Mouse (Mus musculus): ENCODE data around the gene Inpp4b.
"Not testable (repeated sequence)": the region's sequence is repeated elsewhere in the genome, so short reads cannot be mapped to it uniquely, and the experiment has no call there.

The Inpp4b gene

DNA sequence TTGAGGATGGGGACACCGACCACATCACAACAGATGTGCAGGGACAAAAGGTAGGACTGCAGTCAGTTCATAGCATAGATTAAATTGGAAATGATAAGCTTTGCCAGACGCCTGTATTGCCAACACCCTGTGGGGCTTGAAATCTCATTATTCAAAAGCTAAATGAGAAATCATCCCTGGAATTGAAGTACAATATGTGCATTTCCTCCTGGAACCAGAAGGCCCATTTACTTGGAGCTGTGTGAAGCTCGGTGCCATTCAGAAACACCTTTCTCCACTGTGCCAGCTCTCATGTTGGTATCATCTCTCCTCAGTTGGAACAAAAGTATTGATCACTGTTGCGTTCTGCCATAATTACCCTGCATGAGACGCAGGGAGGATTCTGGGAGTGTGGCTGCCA, 541.8 kb downstream of the Inpp4b start:
- in situ Hi-C loops (cut with MboI, MseI) = no loop called here

DNA sequence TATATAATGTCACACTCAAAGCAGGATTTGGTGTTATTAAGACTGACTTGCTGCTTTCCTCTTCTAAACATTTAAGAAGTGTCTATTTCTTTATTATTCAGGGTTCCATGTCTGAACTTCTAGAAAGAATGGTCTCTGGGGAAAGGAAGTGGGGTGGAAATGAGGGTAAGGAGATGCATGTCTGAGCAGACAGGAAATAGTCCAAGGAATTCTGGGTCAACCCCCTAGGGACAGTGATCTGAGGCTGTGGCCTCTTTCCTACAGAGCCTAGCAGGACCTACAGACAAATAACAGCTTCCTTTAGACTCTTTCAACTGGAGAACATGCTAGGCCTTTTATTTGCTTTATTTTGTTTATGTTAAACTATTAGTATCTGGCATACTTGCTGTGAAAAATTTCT, 546.5 kb downstream of the Inpp4b start:
- in situ Hi-C loops (cut with MboI, MseI) = no loop called here

DNA sequence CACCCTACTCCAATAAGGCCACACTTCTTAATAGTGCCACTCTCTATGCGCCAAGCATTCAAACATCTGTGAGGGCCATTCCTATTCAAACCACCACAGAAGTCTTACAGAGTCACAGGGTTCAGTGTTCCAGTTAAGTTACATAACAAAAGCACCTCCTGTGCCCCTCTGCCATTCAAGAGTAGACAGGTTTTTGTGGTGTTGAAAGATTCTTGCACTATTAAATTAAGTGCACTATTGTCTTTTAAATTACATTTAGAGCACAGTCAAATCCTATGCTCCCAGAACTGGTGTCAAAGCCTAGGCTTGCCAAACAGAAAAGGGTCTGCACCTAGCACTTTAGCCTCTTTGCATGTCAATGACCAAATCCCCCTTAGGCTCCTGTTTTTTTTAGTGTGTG, 550.9 kb downstream of the Inpp4b start:
- in situ Hi-C loops (cut with MboI, MseI) = no loop called here

DNA sequence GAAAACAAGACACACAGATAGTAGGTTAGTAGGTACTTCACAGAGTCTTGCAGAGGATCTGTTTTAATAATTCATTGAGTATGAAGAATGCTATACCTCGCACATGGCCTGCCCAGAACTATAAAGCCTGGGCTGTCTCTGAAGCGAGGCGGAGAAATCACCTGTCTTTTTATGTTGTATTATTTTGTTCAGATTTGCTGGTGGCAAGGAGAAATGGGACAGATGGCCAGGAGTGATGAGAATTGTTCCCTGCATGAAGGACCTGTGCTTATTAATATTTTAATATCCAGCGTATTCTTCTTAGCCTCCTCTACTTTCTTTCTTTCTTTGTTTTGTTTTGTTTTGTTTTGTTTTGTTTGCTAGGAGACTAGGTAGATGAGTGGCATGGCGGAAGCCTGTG, 604.5 kb downstream of the Inpp4b start:
- in situ Hi-C loops (cut with MboI, MseI) = loop anchor here (10.0 kb wide), 1 partner anchor 1228 kb away; no protein-coding TSS in a partner anchor

DNA sequence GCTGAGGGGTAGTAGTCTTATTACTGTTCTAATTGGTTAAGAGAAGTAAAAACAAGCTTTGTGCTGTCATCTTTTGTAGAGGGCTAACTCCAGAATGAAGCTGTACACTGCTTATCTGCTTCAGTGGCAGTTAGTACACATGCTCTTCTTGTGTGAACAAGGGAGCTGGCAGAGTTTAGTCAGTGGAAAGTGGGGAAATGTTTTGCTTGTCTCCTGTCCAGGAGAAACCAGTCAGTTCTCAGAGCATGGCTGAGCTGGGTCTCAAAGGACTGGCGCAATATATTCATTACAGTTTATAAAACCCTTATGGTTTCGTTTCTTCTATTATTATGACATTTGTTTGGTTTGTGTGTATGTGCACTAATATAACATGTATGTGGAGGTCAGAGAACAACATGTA, 610.7 kb downstream of the Inpp4b start:
- in situ Hi-C loops (cut with MboI, MseI) = no loop called here

DNA sequence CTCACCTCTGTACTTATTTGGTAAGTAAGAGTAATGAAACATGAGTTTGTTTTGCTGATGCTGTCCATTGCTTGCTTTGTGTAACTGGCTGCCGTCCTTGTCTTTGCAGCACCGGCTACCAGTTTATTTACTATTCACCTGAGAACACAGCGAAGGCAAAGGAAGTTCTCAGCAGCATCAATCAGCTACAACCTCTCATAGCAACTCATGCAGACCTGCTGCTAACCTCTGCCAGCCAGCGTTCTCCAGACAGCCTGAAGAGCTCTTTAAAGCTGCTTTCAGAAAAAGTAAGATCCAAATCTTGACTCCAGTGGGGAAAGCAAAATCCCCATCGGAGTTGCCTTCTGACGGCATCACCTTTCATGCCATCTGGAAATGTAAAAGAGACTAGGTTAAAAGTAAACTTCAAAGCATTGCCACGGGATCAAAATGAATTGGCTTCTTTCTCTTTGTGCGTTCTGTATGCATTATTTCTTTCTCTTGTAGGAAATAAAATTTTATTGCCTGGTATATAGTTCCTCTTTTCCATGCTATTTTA, 642.8 kb downstream of the Inpp4b start:
- in situ Hi-C loops (cut with MboI, MseI) = no loop called here

DNA sequence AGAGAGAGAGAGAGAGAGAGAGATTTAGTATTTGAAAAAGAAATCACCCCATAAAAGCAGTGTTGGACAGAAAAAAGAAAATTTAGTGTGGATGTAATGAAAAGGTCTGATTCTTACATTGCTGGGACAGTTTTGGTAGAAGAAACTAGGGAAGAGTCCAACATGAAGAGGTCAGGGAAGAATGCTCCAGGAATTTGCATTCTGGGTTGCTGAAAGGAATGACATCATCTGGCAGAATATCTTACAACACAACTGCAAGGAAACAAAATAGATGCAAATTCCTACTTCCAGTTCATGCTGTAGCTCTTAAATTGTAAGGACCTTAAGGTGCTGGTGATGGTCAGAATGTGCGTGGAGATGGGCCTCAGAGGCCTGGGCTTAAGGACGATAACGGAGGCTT, 650.6 kb downstream of the Inpp4b start:
- in situ Hi-C loops (cut with MboI, MseI) = no loop called here

DNA sequence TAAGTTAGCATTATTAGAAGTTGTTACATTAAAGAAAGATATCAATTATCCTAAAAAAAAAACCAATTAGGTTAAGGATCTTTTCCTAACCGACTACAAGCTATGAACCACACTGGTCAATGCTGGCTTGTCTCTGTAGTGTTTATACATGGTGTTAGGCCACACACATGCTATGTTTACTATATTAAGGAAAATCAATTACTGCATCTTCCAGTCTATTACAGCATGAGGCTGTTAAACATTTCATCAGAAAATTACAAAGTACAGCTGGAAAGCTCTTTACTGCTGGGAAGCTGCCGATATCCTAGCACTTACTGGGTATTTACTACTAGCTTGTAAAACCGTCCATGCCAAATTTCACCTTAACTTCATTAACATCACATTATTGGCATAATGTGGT, 653.9 kb downstream of the Inpp4b start:
- in situ Hi-C loops (cut with MboI, MseI) = no loop called here

DNA sequence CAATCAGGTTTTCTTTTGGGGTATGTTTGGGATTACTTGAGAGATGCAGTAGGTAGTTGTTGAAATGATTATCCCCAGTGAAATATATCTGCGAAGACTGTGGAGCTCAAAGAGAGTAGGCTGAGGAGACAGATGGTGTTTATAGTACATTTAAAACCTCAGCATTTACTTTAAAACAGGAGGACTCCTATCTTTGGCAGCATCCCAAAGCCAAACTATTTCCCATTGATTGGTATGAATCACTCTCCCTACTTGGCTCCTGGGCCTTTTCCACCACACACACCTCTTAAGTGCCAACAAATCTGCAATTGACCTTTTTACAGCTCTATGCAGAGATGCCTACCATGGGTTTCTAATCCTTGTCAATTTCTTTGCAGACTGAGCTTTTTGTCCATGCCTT, 654.5 kb downstream of the Inpp4b start:
- in situ Hi-C loops (cut with MboI, MseI) = no loop called here

DNA sequence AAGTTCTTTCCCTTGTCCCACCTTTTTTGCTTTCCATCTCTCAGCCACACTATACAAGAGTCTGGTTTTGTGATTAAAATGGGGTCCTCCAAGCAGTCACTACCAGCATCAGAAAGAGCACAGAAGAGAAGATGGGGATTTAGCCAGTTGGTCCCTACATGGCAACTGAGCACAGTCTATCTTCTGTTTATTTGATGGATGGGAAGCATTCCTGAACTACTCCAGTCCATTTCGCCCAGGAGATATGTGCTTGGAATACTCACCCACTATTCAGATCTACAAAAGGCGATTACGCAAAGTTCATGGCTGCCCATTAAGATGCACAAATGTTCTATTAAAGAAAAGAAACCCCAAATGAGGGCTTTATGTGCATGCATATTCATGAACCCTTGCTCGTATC, 661.8 kb downstream of the Inpp4b start:
- in situ Hi-C loops (cut with MboI, MseI) = no loop called here

DNA sequence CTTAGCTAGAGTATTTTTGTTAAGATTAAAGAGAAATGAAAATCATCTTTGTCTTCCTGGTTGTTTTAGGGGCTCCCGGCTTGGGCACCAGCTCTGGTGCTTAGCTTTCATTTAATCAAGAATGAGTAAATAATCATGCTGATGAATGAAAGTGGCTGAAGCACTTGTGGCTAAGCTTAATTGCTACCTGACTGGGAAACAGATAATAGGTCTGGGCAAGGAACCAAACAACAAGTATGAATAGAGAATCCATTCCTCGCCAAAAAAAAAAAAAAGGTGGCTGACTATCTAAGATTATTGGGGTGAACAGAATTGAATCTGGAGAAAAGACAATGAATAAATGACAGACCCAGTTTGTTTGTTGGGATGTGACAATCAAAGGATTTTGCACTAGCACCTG, 663.1 kb downstream of the Inpp4b start:
- in situ Hi-C loops (cut with MboI, MseI) = no loop called here

DNA sequence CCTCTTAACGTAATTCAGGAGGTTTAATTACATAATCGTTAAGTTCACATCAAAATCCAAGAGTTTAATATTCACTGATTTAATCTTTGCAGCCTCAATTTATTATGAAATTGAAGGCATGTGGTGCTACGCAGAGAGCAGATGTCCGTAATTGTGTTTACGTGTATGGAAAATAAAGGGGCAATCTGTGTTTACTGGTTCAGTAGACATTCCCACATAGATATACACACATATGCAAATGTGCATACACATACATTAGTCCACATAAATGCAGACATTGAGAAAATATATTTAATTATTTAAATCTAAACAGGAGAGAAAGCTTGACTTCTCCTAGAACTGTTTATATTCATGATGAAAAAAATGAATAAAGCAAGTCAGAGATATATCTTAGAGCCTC, 675.4 kb downstream of the Inpp4b start:
- in situ Hi-C loops (cut with MboI, MseI) = no loop called here

DNA sequence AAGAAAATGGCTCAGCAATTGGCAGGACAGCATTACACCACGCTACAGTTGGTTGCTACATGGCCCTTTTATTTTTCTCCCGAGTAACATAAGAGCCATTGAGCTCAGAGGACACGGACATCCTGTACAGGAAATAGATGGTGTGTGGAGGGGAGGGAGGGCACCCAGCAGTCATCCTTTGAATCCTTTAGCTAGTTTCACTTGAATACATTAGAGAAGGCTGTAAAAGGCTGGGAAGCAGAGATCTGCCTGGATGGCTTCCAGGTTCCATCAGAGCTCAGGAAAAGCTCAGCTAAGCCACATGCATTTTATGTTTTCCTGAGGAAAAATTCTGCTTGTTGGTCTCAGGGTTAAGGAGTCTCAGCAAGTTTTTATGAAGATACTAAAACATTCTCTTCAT, 685.0 kb downstream of the Inpp4b start:
- in situ Hi-C loops (cut with MboI, MseI) = no loop called here

DNA sequence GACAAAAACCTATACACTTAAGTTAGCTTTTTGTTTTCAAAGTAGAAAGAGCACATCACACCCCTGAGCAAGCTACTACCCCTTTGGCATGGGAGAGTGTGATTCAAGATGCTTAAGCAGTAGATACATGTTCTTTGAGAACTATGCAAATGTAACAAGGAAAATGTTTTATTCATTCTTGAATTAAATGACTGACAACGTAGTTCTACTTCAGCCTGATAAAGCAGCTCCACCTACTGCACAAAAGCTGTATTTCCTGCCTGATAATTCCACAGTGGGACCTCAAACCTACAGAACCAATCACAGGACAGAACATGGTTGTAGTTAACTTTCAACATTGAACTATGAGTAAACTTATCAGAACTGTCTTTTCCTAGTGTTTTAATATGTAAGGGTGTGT, 686.5 kb downstream of the Inpp4b start:
- in situ Hi-C loops (cut with MboI, MseI) = no loop called here

DNA sequence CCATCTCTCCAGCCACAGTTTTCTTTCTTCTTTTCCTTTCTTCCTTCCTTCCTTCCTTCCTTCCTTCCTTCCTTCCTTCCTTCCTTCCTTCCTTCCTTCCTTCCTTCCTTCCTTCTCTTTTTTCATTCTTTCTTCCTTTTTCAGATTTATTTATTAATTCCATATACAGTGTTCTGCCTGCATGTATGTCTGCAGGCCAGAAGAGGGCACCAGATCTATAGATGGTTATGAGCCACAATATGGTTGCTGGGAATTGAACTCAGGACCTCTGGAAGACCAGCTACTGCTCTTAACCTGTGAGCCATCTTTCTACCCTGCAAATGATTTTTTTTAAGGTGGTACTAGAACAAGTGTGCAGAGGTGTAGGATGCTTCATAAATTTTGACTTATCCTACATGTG, 689.7 kb downstream of the Inpp4b start:
- in situ Hi-C loops (cut with MboI, MseI) = not testable (repeated sequence)

DNA sequence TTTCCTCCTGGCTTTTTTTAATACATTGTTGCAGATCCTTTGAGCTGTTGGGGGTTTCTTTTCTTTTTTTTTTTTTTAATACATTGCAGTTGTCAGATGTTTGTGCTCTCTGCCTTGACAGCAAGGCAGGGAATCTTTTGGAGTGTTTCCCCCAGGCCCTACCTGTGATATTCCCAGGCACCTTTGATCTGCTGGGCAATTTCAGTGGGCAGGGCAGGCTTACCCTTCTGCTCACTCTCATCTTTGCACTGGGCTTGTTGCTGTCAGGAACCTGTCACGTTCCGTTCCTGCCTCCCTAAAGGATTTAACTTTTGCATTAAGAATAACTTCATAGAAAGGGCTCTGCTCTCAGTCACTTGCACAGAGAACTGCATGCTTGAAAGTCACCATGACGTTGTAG, 711.7 kb downstream of the Inpp4b start:
- in situ Hi-C loops (cut with MboI, MseI) = no loop called here

DNA sequence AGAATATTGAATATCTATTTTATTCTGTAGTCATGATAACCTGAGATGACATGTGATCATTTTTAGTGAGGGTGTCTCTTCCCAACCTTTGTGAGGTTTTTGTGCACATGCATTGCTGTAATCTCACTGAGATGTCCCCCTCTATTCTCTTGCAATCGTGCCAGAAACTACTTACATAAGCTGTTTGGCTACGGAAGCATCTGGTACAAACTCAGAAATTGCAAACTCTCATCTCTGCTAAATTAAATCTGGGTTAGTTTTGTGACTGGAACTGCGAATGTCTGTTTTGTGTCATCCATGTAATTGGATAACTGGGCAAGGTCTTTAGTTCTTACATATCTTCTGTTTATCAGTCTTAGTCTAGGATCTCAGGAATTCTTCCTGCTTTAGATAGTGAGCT, 725.3 kb downstream of the Inpp4b start:
- in situ Hi-C loops (cut with MboI, MseI) = no loop called here

DNA sequence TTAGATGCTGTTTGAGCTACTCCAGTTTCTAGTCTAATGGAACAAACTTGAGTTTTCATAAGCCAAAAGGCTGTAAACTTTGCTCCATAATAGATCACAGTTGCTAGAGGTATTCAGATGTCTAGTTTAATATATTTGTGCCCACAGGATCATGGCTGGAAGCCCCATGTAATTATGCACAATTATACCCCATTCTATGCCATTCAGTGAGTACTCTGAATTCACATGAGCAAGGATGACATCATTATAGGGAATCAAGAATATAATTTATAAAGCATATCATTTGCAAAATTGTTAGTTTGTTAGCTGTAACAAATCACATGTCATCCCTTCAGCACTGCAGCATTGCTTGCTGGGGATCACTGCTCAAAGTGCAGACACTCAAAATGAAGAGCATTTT, 736.9 kb downstream of the Inpp4b start:
- in situ Hi-C loops (cut with MboI, MseI) = no loop called here

DNA sequence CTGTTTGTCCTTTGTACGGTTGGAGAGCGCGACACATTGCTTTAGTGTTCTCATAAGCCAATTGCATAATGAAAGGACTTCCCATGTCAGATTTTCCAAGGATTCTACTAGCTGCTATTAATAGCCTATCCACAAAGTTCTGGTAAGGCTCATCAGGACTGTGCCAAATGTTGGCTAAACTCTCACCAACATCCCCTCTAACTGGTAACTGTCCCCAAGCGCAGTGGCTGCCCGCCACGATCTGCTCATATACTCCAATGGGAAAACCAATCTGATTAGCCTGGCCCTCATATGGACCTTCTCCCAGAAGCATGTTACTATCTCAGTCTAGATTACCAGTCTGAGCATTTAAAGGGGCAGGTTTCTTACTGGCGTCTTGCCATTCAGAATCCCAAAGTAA, 744.3 kb downstream of the Inpp4b start:
- in situ Hi-C loops (cut with MboI, MseI) = not testable (repeated sequence)

DNA sequence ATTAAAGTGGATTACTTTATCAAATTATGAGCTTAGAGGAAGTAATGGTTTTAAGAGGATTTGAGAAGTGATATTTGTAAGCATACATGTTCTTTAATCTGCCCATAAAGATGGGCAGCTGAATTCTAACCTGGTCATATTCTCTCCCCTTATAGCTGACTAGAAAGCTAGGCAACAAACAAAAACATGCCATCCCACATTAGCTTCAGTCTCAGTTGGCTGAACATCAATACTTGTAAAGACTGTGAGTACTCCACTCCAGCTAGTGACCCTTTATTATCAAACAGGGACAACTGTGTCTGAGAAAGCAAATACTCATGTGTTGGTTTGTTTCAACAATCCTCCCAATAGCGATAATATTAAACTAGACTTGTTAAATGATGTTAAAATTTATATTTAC, 748.5 kb downstream of the Inpp4b start:
- in situ Hi-C loops (cut with MboI, MseI) = no loop called here

DNA sequence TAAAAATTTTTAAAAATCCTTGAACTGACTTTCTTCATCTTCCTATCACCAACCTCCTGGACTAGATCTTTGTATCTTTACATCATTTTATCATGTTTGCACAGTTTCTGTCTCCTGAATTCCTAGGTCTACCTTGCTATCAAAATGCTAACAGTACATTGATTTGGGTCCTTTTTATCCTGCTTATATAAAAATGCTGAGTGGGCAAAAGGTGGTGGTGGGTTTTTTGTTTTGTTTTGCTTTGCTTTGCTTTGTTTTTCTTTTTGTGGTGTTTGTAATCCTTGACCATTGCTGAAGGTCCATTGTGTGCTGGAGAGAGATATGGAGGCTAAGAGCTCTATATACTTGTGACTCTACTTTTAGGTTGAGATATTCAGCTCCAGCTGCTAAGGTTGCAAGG, 750.9 kb downstream of the Inpp4b start:
- in situ Hi-C loops (cut with MboI, MseI) = no loop called here

DNA sequence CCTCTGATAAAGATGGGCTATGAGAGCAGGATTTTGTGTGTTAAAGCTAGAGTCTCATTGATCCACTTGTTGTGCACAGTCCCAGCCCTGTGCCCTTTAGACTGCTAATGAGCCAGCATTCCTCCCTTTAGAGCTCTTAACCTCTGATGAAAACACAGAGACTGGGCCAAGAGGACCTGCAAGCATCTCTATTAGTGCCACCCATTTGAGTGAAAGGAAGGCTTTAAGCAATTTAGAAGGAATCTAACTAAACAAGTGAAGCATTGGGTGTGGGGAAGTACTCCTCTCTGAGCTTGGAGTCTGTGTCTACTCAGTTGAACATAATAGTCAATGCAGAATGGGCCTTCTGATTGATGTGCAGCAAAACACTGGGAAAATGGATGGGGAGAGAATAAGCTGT, 762.2 kb downstream of the Inpp4b start:
- in situ Hi-C loops (cut with MboI, MseI) = no loop called here

DNA sequence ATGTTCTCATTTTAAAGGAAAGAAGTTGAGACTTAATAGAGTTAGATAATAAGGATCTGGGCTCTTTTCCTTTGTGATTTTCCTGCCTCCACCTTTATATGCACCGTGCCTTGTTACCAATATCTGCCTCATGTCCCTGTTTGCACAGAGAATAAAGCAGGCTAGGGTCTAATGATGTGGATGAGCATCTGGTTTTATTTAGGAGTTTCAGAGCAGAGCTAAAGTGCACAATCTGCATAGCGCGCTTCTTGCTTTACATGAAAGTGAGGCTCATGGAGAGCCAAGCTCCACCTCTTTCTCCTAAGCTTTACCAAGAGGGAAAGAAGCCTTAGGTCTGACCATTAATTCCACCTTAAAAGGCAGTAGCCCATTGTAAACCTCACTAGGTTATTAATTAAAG, 763.8 kb downstream of the Inpp4b start:
- in situ Hi-C loops (cut with MboI, MseI) = no loop called here

DNA sequence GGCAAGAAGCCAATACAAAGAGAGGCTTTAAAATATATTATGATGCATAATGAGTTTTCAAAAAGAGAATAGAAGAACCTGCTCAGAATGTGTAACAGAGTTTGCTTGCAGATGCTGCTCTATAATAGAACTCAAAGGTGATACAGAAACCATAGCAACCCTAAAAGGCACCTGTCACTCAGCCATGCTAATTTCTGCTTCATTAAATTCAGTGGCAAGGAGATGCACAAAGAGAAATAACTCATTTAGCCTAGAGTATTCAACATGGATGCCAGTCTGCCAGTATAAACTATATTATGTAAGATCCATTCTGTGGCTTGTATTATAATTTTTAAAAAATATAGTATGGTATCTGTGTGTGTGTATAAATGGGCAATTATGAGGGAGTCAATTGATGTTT, 807.9 kb downstream of the Inpp4b start:
- in situ Hi-C loops (cut with MboI, MseI) = no loop called here

DNA sequence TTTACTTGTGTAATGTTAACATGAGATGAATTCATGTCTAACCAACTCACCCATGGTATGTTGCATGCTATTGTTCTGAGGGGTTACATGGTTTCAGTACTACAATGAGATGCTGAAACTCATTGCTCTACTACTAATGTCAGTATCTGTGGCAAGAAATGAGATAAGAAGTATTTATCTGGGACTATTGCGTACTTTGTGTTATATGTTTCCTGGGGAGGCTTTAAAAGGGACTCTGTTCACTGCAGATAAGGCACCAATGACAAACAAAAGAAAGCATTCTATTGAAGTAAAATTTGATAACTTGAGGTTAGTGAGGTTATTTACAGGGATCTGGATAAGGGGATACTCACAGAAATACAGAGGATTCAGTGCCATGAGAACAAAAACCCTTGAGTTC, 815.6 kb downstream of the Inpp4b start:
- in situ Hi-C loops (cut with MboI, MseI) = no loop called here
